Mouse (Mus musculus) B cell, adult 62 days (primary cell): ENCODE results near the gene Nt5dc3. TPM values are rescaled to one million over a fixed set of nuclear protein-coding genes. Genes with fewer than 3 reads are reported as not detected.

Source experiments
- total RNA-seq: library from RNA; stranded (reverse); gene quantifications from 4 replicates; pipeline ENCODE4 v1.2.4, GENCODE M21; 2023

Nt5dc3 gene
- 16.5 to 19.5 TPM (median 17.6 TPM) in 4 replicates for total RNA-seq

DNA sequence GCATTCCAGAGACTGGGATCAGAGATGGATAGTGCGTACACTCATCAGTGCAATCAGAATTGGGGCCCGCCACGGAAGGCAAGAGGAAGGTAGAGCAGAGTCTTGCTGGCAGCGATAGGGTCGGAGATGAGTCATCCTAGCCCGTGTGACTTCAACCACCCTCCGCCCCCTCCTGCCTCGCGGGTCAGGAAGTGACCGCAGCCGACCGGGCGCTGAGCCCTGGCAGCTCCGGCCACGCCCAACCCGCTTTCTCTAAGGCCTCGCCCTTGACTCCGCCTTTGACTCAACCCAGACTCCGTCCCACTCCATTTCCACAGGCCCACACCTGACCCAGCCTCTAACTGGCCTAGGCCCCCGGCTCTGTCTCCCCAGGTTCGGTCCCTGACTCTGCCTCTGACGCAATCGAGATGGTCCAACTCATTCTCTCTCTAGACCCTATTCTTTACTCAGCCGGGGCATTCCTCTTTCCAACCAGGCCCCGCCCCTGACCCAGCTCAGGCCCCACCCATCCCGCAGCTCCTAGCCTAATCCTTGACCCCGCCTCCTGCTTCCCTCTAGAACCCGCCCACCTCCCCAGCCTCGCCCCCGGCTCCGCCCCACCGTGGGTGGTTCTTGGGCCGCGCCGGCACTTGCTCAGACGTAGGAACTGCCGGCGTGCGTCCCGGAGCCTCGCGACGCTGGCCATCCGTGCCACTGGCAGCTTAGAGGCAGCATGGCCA, at the start of gene Nt5dc3:
Gene Nt5dc3 (plus strand): TSS at position 608 of the 719 bp plus-strand sequence.

DNA sequence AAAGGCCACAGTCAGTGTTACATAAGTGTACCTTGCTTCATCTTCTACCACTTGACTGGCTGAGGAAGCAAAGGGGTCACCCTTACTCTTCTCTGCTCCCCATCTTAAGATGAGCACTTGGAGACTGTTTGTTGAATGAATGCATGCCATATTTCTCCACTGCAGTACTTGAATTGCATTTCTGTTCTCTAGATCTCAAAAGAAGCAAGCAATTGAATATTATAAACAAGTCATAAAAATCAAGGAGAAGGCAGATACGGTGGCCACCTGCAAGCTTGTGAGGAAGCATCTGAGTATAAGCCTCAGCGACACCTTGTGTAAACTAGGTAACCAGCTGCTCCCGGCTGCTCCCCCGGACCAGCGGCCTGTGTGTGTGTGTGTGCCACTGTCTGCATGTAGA, 15.1 kb upstream of the Nt5dc3 start, which contains the start of gene Gm49358:
Gene Gm49358 (plus strand): TSS at position 301 of the 400 bp plus-strand sequence.

Other genes with a start within 250 kb of the Nt5dc3 start
- 319 to 358 TPM (median 345 TPM) in 4 replicates for gene Hsp90b1, start 73.5 kb upstream of the Nt5dc3 start, total RNA-seq
- 1.3 to 3.4 TPM (median 1.8 TPM) in 4 replicates for gene Ttc41, start 73.2 kb upstream of the Nt5dc3 start, total RNA-seq
- gene Gm49358, start 15.0 kb upstream of the Nt5dc3 start, total RNA-seq, result 3.7 to 6.9 TPM (median 5.9 TPM) in 4 replicates
- 0.61 to 1.9 TPM (median 1.4 TPM) in 4 replicates for gene Stab2, start 229.0 kb downstream of the Nt5dc3 start, total RNA-seq